Mouse (Mus musculus) urinary bladder, postnatal 14 days (tissue): ENCODE measurements around the gene Epb41l5.

Experiments used
- DNase-seq: peaks from one replicate; pipeline ENCODE4 v3.0.0; 2021; ENCODE audit warnings: low spot score

The Epb41l5 gene

GRCm38 (mm10) chr1:119501881-119502280 is 146.9 kb downstream of the Epb41l5 start:
- DNase-seq: no peak

- no peak for DNase-seq
Measured at GRCm38 (mm10) chr1:119499456-119499855, 149.3 kb downstream of the Epb41l5 start.

GRCm38 (mm10) chr1:119498536-119499231 is 150.1 kb downstream of the Epb41l5 start:
- DNase-seq: peak; percentile 21

GRCm38 (mm10) chr1:119497346-119498004 is 151.3 kb downstream of the Epb41l5 start:
- no peak for DNase-seq

- no peak for DNase-seq
Measured at GRCm38 (mm10) chr1:119495396-119495775, 153.4 kb downstream of the Epb41l5 start.
